Mouse (Mus musculus) cerebellum, adult 18-20 months (tissue): Measurements from ENCODE around the gene Cat.

ENCODE experiments used
- DNase-seq, 2 experiments: peaks; one replicate each; pipeline ENCODE4 v3.0.0; 2021

The Cat gene

DNA sequence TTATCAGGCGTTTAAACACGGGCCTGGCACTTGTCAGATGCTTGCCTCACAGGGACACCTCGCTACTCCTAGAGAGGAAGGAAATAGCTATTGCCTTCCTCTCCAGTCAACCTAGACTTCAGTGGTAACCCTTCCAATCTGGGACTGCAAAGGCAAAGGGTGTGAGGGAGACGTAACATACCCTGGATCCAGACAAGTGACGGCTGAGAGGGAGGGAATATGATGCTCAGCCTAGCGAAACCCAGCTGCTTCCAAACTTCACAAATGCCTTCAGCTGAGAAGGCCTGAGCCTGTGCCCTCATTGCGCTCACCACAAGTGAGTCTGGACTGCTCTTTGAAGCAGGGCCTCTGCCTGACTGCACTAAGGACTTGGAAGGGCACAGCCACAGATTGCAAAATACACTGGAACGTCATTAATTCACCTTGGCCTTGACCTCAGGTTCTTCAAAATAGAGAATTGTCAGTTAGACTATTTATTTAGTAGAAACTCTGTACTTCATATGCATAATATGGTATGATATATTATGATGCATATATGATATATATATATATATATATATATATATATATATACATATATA lies 52.2 kb downstream of the Cat start:
- DNase-seq: no peak

GRCm38 (mm10) chr2:103430712-103431111 lies 54.2 kb downstream of the Cat start:
- DNase-seq: no peak

- no peak for DNase-seq
Observed at GRCm38 (mm10) chr2:103428356-103428755, 56.6 kb downstream of the Cat start.

GRCm38 (mm10) chr2:103425456-103426063 lies 59.4 kb downstream of the Cat start:
- no peak for DNase-seq

- peak; percentile 48 to 61 for DNase-seq
Observed at GRCm38 (mm10) chr2:103424349-103425026, 60.5 kb downstream of the Cat start.

- no peak for DNase-seq
Observed at GRCm38 (mm10) chr2:103423884-103424283, 61.1 kb downstream of the Cat start.

- no peak for DNase-seq
Observed at GRCm38 (mm10) chr2:103420650-103421507, 64.1 kb downstream of the Cat start.

DNA sequence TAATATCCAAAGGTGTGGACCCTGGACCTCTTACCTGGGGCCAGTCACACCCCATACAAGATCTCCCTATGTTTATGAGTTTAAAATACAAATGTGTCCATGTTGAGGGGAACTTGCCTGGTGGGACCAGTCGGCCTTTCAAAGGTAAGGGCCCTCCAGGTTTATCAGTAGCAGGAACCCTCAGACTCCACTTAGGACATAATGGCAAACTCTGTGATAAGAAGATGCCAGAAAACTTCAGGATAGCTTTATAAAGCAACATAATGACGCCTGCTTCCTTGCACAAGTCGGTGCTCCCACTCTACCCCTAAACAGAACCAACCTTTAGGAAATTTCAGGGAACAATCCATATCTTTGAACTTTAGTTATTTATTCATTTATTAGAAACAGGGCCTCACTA lies 69.2 kb downstream of the Cat start:
- DNase-seq: no peak

GRCm38 (mm10) chr2:103413381-103413780 lies 71.6 kb downstream of the Cat start:
- no peak for DNase-seq

GRCm38 (mm10) chr2:103411816-103412215 lies 73.1 kb downstream of the Cat start:
- DNase-seq: no peak

DNA sequence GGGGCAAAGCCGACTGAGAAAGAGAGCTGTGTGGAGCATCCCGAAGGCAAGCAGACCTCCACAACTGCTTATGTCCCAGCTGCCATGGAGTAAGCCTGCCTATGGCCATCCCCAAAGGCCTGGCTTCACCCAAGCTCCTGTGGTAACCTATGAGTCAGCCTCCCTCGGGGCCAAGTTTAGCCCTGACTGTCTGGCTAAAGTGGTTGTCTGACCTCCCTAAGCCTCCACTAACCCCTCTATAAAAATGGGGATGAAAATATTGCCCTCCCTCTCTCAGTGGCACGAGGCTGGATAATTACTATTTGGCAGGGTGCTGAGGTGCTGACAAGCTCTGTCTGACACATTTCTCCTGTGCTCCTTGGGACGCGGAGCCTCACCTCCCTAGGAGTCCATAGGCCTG lies 73.6 kb downstream of the Cat start, which contains the start of gene Elf5:
Elf5 (plus strand) TSS at position 341 of the 400 bp plus-strand sequence.
- no peak for DNase-seq

GRCm38 (mm10) chr2:103406239-103406638 lies 78.7 kb downstream of the Cat start:
- DNase-seq: no peak
